Mouse (Mus musculus) MEL (cell line): ENCODE results near the gene 4930544D05Rik.

Experiments used
- CTCF ChIP-seq, 3 experiments: IDR thresholded peaks in 2 of 3; conservative IDR thresholded peaks in 1 of 3; 2 replicates each; pipeline ENCODE4 v1.5.1; 2011 to 2012; ENCODE audit warnings: low read length in 3 of 3, low read depth in 2 of 3, mild to moderate bottlenecking in 2 of 3, improper control_type of control experiment in 1 of 3, inconsistent platforms in 1 of 3, mixed read lengths in 1 of 3, moderate library complexity in 1 of 3; ENCODE audit not compliant: control insufficient read depth in 1 of 3, insufficient read depth in 1 of 3, poor library complexity in 1 of 3, severe bottlenecking in 1 of 3
- GABPA ChIP-seq: IDR thresholded peaks from 2 replicates; pipeline ENCODE4 v1.6.1; 2012; ENCODE audit warnings: low read depth, mild to moderate bottlenecking, inconsistent platforms, low read length, improper control_type of control experiment, moderate library complexity
- GATA1 ChIP-seq: IDR thresholded peaks from 2 replicates; pipeline ENCODE4 v1.6.1; 2011; ENCODE audit warnings: low read depth, low read length, improper control_type of control experiment
- NELFE ChIP-seq: IDR thresholded peaks from 2 replicates; pipeline ENCODE4 v1.6.1; 2011; ENCODE audit warnings: low read depth, low read length, improper control_type of control experiment
- POLR2A ChIP-seq, 2 experiments: IDR thresholded peaks; 2 replicates each; pipeline ENCODE4 v1.6.1; 2011 to 2012; ENCODE audit warnings: low read length in 2 of 2, mild to moderate bottlenecking in 2 of 2, control low read depth in 1 of 2, improper control_type of control experiment in 1 of 2, low read depth in 1 of 2, moderate library complexity in 1 of 2; ENCODE audit not compliant: control insufficient read depth in 1 of 2, insufficient read depth in 1 of 2, poor library complexity in 1 of 2
- RAD21 ChIP-seq: IDR thresholded peaks from 2 replicates; pipeline ENCODE4 v1.6.1; 2011; ENCODE audit warnings: mild to moderate bottlenecking, low read depth, low read length, improper control_type of control experiment
- UBTF ChIP-seq: IDR thresholded peaks from 2 replicates; pipeline ENCODE4 v1.6.1; 2012; ENCODE audit warnings: low read depth, mild to moderate bottlenecking, inconsistent platforms, low read length, improper control_type of control experiment, moderate library complexity, borderline replicate concordance; ENCODE audit not compliant: insufficient read depth
- USF1 ChIP-seq: IDR thresholded peaks from 2 replicates; pipeline ENCODE4 v1.6.1; 2014; ENCODE audit warnings: low read depth, mild to moderate bottlenecking, inconsistent platforms, low read length, improper control_type of control experiment, moderate library complexity
- ZMIZ1 ChIP-seq: IDR thresholded peaks from 2 replicates; pipeline ENCODE4 v1.6.1; 2012; ENCODE audit warnings: low read depth, mild to moderate bottlenecking, inconsistent platforms, low read length, improper control_type of control experiment, moderate library complexity
- ZNF384 ChIP-seq: IDR thresholded peaks from 2 replicates; pipeline ENCODE4 v1.6.1; 2012; ENCODE audit warnings: low read depth, mild to moderate bottlenecking, inconsistent platforms, low read length, improper control_type of control experiment

DNA sequence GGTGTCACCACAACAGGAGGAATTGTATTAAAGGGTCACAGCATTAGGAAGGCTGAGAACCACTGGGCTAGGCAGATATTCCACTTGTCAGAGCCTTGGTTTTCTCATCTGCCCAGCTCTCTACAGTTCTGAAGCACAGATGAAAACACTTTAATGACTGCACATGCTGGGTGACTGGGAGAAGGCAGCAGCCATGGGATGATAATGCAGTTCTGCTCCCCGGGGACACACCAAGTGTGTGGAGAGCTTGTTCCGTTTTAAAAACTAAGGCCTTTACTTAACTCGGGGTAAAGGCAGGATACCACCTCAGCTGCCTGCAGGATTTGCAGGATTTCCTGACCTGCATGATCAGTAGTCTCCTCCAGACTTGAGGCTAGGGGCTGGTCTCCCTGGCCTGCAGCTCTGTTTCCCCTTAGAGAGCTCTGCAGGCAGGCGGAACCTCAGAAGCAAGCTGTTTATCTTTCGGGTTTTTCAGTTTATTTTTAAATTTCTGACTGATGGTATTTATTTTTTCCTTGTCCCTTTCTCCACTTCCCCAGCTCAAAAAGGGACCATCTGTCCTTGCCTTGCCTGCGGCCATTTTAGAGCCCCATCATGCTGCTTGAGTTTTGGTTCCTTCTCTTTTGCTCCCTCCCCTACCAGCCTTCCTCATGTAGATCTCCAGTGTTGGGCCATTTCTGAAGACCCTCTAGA, 32.5 kb upstream of the 4930544D05Rik start:
- TF ChIP-seq GATA1 (no peak), USF1 (no peak), CTCF (IDR thresholded peaks at IDR 0.05 in 2 of 3, conservative IDR thresholded peaks at IDR 0.05 in 1 of 3; ENCODE audit: control insufficient read depth in 1 of 3, insufficient read depth in 1 of 3, low read depth in 2 of 3, low read length in 3 of 3, poor library complexity in 1 of 3, severe bottlenecking in 1 of 3) (no peak), GABPA (no peak), NELFE (no peak), RAD21 (no peak), ZNF384 (no peak), POLR2A (IDR thresholded peaks at IDR 0.05; ENCODE audit: control insufficient read depth in 1 of 2, insufficient read depth in 1 of 2, low read depth in 1 of 2, low read length in 2 of 2, poor library complexity in 1 of 2) (no peak), ZMIZ1 (no peak), UBTF (no peak)
